Mouse (Mus musculus) heart, embryonic 10.5 days (tissue): ENCODE measurements around the gene Gng7. TPM values are rescaled to one million over a fixed set of nuclear protein-coding genes. Genes with fewer than 3 reads are reported as not detected.

Experiments
- DNase-seq: peaks from one replicate; pipeline ENCODE4 v3.0.0-alpha.2; 2017; ENCODE audit warnings: low spot score
- H3K27ac ChIP-seq: fragments of 300-500 bp; sonication (generic); 2 replicates; pipeline ENCODE4 v1.5.1; 2016; ENCODE audit warnings: mild to moderate bottlenecking
- H3K27me3 ChIP-seq: fragments of 300-500 bp; sonication (generic); 2 replicates; pipeline ENCODE4 v1.6.1; 2016; ENCODE audit warnings: mild to moderate bottlenecking; ENCODE audit not compliant: poor library complexity, insufficient read depth, severe bottlenecking
- H3K36me3 ChIP-seq: fragments of 300-500 bp; sonication (generic); 2 replicates; pipeline ENCODE4 v1.6.1; 2016; ENCODE audit warnings: mild to moderate bottlenecking, moderate library complexity
- H3K4me1 ChIP-seq: fragments of 300-500 bp; sonication (generic); 2 replicates; pipeline ENCODE4 v1.6.1; 2016; ENCODE audit warnings: mild to moderate bottlenecking
- H3K4me3 ChIP-seq: fragments of 300-500 bp; sonication (generic); 2 replicates; pipeline ENCODE4 v1.5.1; 2016; ENCODE audit warnings: mild to moderate bottlenecking, moderate library complexity
- H3K9me3 ChIP-seq: fragments of 300-500 bp; sonication (generic); 2 replicates; pipeline ENCODE4 v1.6.1; 2016; ENCODE audit warnings: mild to moderate bottlenecking, moderate library complexity
- WGBS: fragments of 180-500 bp; shearing (Covaris S2); methylation state at CpG from one replicate; pipeline ENCODE4 v1.1.7; 2016; 5-methylcytosine and 5-hydroxymethylcytosine counted together
- polyA plus RNA-seq: library from polyadenylated mRNA; unstranded; fragments of >200 nt; fragmentation: Nextera tagmentation; extraction: Ambion mirVana; gene quantifications from 2 replicates; pipeline ENCODE4 v1.2.1, GENCODE M21; 2016

The Gng7 gene
- polyA plus RNA-seq, 1 experiment from 2014 or later: 2.1 TPM

- under 1% methylated on average over 72 of the region's 72 CpGs for WGBS
- Histone ChIP-seq H3K27me3 (peaks cover 13% of the 10 kb centered on the region), H3K27ac (peak within 1 kb of the TSS; percentile 90), H3K36me3 (peaks cover 53% of the 10 kb centered on the region), H3K4me3 (peak within 1 kb of the TSS; percentile 77), H3K9me3 (no peaks in the 10 kb centered on the region), H3K4me1 (peaks cover 42% of the 10 kb centered on the region)
- peak; percentile 100 for DNase-seq
These were observed 114.2 kb downstream of the Gng7 start, which contains the start of gene Timm13 for GRCm38 (mm10) chr10:80900318-80901247. Gene Timm13 (minus strand): TSS chr10:80900969.

- DNase-seq: no peak
- peaks cover 42% of the 10 kb centered on the region for H3K4me1 ChIP-seq
- H3K27me3 ChIP-seq: peaks cover 13% of the 10 kb centered on the region
- peak overlapping the region; percentile 77 for H3K4me3 ChIP-seq
- H3K36me3 ChIP-seq: peaks cover 45% of the 10 kb centered on the region
- H3K9me3 ChIP-seq: no peaks in the 10 kb centered on the region
- WGBS: 15% methylated on average over 25 of the region's 25 CpGs
- peak overlapping the region; percentile 90 for H3K27ac ChIP-seq
These were observed 115.0 kb downstream of the Gng7 start for GRCm38 (mm10) chr10:80899591-80900317.

GRCm38 (mm10) chr10:80899074-80899473 lies 115.7 kb downstream of the Gng7 start:
- Histone ChIP-seq H3K27ac (no peak overlapping the region), H3K4me3 (peak overlapping the region; percentile 77), H3K9me3 (no peaks in the 10 kb centered on the region), H3K4me1 (peaks cover 36% of the 10 kb centered on the region), H3K36me3 (peaks cover 38% of the 10 kb centered on the region), H3K27me3 (peaks cover 13% of the 10 kb centered on the region)
- 87% methylated on average over 8 of the region's 8 CpGs for WGBS
- no peak for DNase-seq

Other genes with a start within 250 kb of the Gng7 start
- 70.6 and 84.1 TPM in 2 replicates for gene Sf3a2, start 216.7 kb downstream of the Gng7 start, polyA plus RNA-seq
- gene Plekhj1, start 216.3 kb downstream of the Gng7 start, polyA plus RNA-seq: 116 and 151 TPM in 2 replicates
- gene Amh, start 209.7 kb downstream of the Gng7 start, polyA plus RNA-seq: not detected in 2 replicates
- gene Jsrp1, start 201.4 kb downstream of the Gng7 start, polyA plus RNA-seq: 7.9 and 8.8 TPM in 2 replicates
- 2,064 and 2,176 TPM in 2 replicates for gene Oaz1, start 188.3 kb downstream of the Gng7 start, polyA plus RNA-seq
- gene Lingo3, start 170.9 kb downstream of the Gng7 start, polyA plus RNA-seq: 0.14 and 0.43 TPM in 2 replicates
- 200 and 266 TPM in 2 replicates for gene Lsm7, start 159.7 kb downstream of the Gng7 start, polyA plus RNA-seq
- gene Sppl2b, start 159.7 kb downstream of the Gng7 start, polyA plus RNA-seq: 32.1 and 34.6 TPM in 2 replicates
- gene Tmprss9, start 143.1 kb downstream of the Gng7 start, polyA plus RNA-seq: not detected in 2 replicates
- 348 and 363 TPM in 2 replicates for gene Timm13, start 114.0 kb downstream of the Gng7 start, polyA plus RNA-seq
- gene Lmnb2, start 96.7 kb downstream of the Gng7 start, polyA plus RNA-seq: 39.7 and 47.3 TPM in 2 replicates
- 17.1 and 20.1 TPM in 2 replicates for gene Gadd45b, start 84.9 kb downstream of the Gng7 start, polyA plus RNA-seq
- 0.08 and 0.11 TPM in 2 replicates for gene Diras1, start 10.7 kb upstream of the Gng7 start, polyA plus RNA-seq
- gene Slc39a3, start 22.5 kb upstream of the Gng7 start, polyA plus RNA-seq: 8.9 and 10.7 TPM in 2 replicates
- 197 and 226 TPM in 2 replicates for gene Sgta, start 45.2 kb upstream of the Gng7 start, polyA plus RNA-seq
- gene Thop1, start 55.1 kb upstream of the Gng7 start, polyA plus RNA-seq: 58.0 and 73.9 TPM in 2 replicates
- 0.43 and 2.4 TPM in 2 replicates for gene Creb3l3, start 83.9 kb upstream of the Gng7 start, polyA plus RNA-seq
- 173 and 196 TPM in 2 replicates for gene Map2k2, start 91.0 kb upstream of the Gng7 start, polyA plus RNA-seq
- 17.6 and 18.6 TPM in 2 replicates for gene Zbtb7a, start 120.3 kb upstream of the Gng7 start, polyA plus RNA-seq
- 53.5 and 62.2 TPM in 2 replicates for gene Pias4, start 153.0 kb upstream of the Gng7 start, polyA plus RNA-seq
- gene Eef2, start 161.7 kb upstream of the Gng7 start, polyA plus RNA-seq: 447 and 460 TPM in 2 replicates
- 56.3 and 78.7 TPM in 2 replicates for gene Dapk3, start 168.1 kb upstream of the Gng7 start, polyA plus RNA-seq
- not detected in 2 replicates for gene 4930442H23Rik, start 168.9 kb upstream of the Gng7 start, polyA plus RNA-seq
- gene Nmrk2, start 187.1 kb upstream of the Gng7 start, polyA plus RNA-seq: 2.7 and 3.8 TPM in 2 replicates
- gene Atcay, start 215.9 kb upstream of the Gng7 start, polyA plus RNA-seq: 0.28 and 0.37 TPM in 2 replicates
- gene Zfr2, start 218.2 kb upstream of the Gng7 start, polyA plus RNA-seq: 4.9 and 5.6 TPM in 2 replicates
- gene Matk, start 238.0 kb upstream of the Gng7 start, polyA plus RNA-seq: 1.2 and 2.2 TPM in 2 replicates